Mouse (Mus musculus) brain, embryonic 14.5 days (tissue): ENCODE results near the gene Map2k2. TPM values are rescaled to one million over a fixed set of nuclear protein-coding genes. Genes with fewer than 3 reads are reported as not detected.

Experiments
- DNase-seq: peaks from one replicate; pipeline ENCODE4 v3.0.0-alpha.2; 2011; ENCODE audit warnings: low read depth
- CTCF ChIP-seq: fragments of 200-500 bp; IDR thresholded peaks from 2 replicates; pipeline ENCODE4 v1.5.1; 2012; ENCODE audit warnings: inconsistent platforms, mild to moderate bottlenecking, moderate library complexity, borderline replicate concordance; ENCODE audit not compliant: insufficient read depth, insufficient read length; ENCODE audit errors: extremely low read depth
- POLR2A ChIP-seq: fragments of 200-500 bp; IDR thresholded peaks from 2 replicates; pipeline ENCODE4 v1.6.1; 2012; ENCODE audit warnings: mild to moderate bottlenecking, inconsistent platforms, borderline replicate concordance; ENCODE audit not compliant: poor library complexity, insufficient read depth, insufficient read length, severe bottlenecking; ENCODE audit errors: extremely low read depth
- polyA plus RNA-seq: library from polyadenylated mRNA; depleted of rRNA; stranded (reverse); fragments of >200 nt; gene quantifications from 2 replicates; pipeline ENCODE4 v1.2.3, GENCODE M21; 2012

The Map2k2 gene
- polyA plus RNA-seq, 1 experiment, result 214 TPM

- no peak for TF ChIP-seq CTCF
- no peak for DNase-seq
Measured at GRCm38 (mm10) chr10:81076356-81076755, 29.4 kb upstream of the Map2k2 start.

GRCm38 (mm10) chr10:81077916-81078315 is 27.8 kb upstream of the Map2k2 start:
- no peak for TF ChIP-seq POLR2A
- no peak for TF ChIP-seq CTCF
- DNase-seq, result no peak

GRCm38 (mm10) chr10:81080008-81080655 is 25.6 kb upstream of the Map2k2 start:
- no peak for DNase-seq
- TF ChIP-seq POLR2A (no peak), CTCF (no peak)

GRCm38 (mm10) chr10:81082168-81082960 is 23.4 kb upstream of the Map2k2 start:
- peak; percentile 75 for DNase-seq
- TF ChIP-seq CTCF (peak; percentile 76), POLR2A (no peak)

GRCm38 (mm10) chr10:81087021-81087420 is 18.7 kb upstream of the Map2k2 start:
- peak; percentile 9; the same call in 1 of the 2 replicates for TF ChIP-seq CTCF
- no peak for TF ChIP-seq POLR2A

GRCm38 (mm10) chr10:81089216-81089615 is 16.5 kb upstream of the Map2k2 start:
- DNase-seq, result peak; percentile 82
- TF ChIP-seq POLR2A, result no peak
- no peak for TF ChIP-seq CTCF

More at GRCm38 (mm10) chr10:81087021-81087420, 18.7 kb upstream of the Map2k2 start:
- DNase-seq, result no peak

GRCm38 (mm10) chr10:81090621-81091020 is 15.1 kb upstream of the Map2k2 start:
- TF ChIP-seq POLR2A (no peak), CTCF (no peak)

GRCm38 (mm10) chr10:81092465-81093250 is 13.1 kb upstream of the Map2k2 start:
- DNase-seq, result no peak
- TF ChIP-seq CTCF (no peak), POLR2A (no peak)

More at GRCm38 (mm10) chr10:81090621-81091020, 15.1 kb upstream of the Map2k2 start:
- DNase-seq, result no peak

GRCm38 (mm10) chr10:81094931-81095678 is 10.6 kb upstream of the Map2k2 start:
- DNase-seq, result no peak
- no peak for TF ChIP-seq POLR2A
- TF ChIP-seq CTCF, result no peak

GRCm38 (mm10) chr10:81106113-81106721 is 502 bp downstream of the Map2k2 start:
- TF ChIP-seq POLR2A (no peak), CTCF (no peak)
- DNase-seq, result peak; percentile 91

GRCm38 (mm10) chr10:81112946-81113345 is 7.2 kb downstream of the Map2k2 start:
- no peak for TF ChIP-seq POLR2A
- no peak for TF ChIP-seq CTCF
- no peak for DNase-seq

GRCm38 (mm10) chr10:81119625-81120024 is 13.9 kb downstream of the Map2k2 start:
- TF ChIP-seq CTCF, result no peak
- no peak for TF ChIP-seq POLR2A
- DNase-seq, result no peak
